Mouse (Mus musculus) regulatory T cell (primary cell): Measurements from ENCODE around the gene Ankrd39.
"Not testable (repeated sequence)": the region's sequence is repeated elsewhere in the genome, so short reads cannot be mapped to it uniquely, and the experiment has no call there.

ENCODE experiments used
- in situ Hi-C: fragments of 300-600 bp; cut with MboI, MseI; formaldehyde crosslinking; loops from one replicate; pipeline ENCODE4 v1.15.1; 2025; ENCODE audit warnings: high pct_unique_total_duplicates

Gene Ankrd39

GRCm38 (mm10) chr1:36555798-36556395 lies 8.7 kb upstream of the Ankrd39 start:
- in situ Hi-C loops = loop anchor here (5.0 to 25.0 kb wide), 4 partner anchors 71 to 991 kb away; partner anchors contain the start of genes Cox5b, Fam178b and Zap70

- in situ Hi-C loops = loop anchor here (5.0 to 25.0 kb wide), 4 partner anchors 72 to 992 kb away; partner anchors contain the start of genes Cox5b, Fam178b and Zap70
These were observed 7.6 kb upstream of the Ankrd39 start for GRCm38 (mm10) chr1:36554633-36555399.

GRCm38 (mm10) chr1:36552506-36552905 lies 5.3 kb upstream of the Ankrd39 start:
- in situ Hi-C loops = loop anchor here (10.0 to 25.0 kb wide), 2 partner anchors 135 to 212 kb away; partner anchors contain the start of genes Cox5b, Fam178b and Zap70

GRCm38 (mm10) chr1:36551904-36552303 lies 4.7 kb upstream of the Ankrd39 start:
- in situ Hi-C loops = loop anchor here (10.0 to 25.0 kb wide), 2 partner anchors 135 to 213 kb away; partner anchors contain the start of genes Cox5b, Fam178b and Zap70

- in situ Hi-C loops = loop anchor here (10.0 to 25.0 kb wide), 2 partner anchors 137 to 215 kb away; partner anchors contain the start of genes Cox5b, Fam178b and Zap70
These were observed 3.0 kb upstream of the Ankrd39 start for GRCm38 (mm10) chr1:36550075-36550863.

GRCm38 (mm10) chr1:36549491-36549890 lies 2.2 kb upstream of the Ankrd39 start:
- in situ Hi-C loops = no loop called here

GRCm38 (mm10) chr1:36548771-36549170 lies 1.5 kb upstream of the Ankrd39 start:
- in situ Hi-C loops = no loop called here

- in situ Hi-C loops = no loop called here
These were observed 845 bp upstream of the Ankrd39 start for GRCm38 (mm10) chr1:36547981-36548598.

GRCm38 (mm10) chr1:36545845-36546600 lies 1.2 kb downstream of the Ankrd39 start:
- in situ Hi-C loops = no loop called here

- in situ Hi-C loops = no loop called here
These were observed 1.9 kb downstream of the Ankrd39 start for GRCm38 (mm10) chr1:36545382-36545781.

GRCm38 (mm10) chr1:36542925-36543324 lies 4.3 kb downstream of the Ankrd39 start:
- in situ Hi-C loops = no loop called here

GRCm38 (mm10) chr1:36541844-36542243 lies 5.4 kb downstream of the Ankrd39 start:
- in situ Hi-C loops = no loop called here

GRCm38 (mm10) chr1:36540807-36541206 lies 6.4 kb downstream of the Ankrd39 start:
- in situ Hi-C loops = no loop called here

GRCm38 (mm10) chr1:36540132-36540531 lies 7.1 kb downstream of the Ankrd39 start:
- in situ Hi-C loops = no loop called here

- in situ Hi-C loops = no loop called here
These were observed 8.1 kb downstream of the Ankrd39 start, which contains the start of gene Gm42417 for GRCm38 (mm10) chr1:36539186-36539585. Gene Gm42417, minus strand, starts transcription at chr1:36539429.

- in situ Hi-C loops = no loop called here
These were observed 8.5 kb downstream of the Ankrd39 start for GRCm38 (mm10) chr1:36538727-36539126.

- in situ Hi-C loops = not testable (repeated sequence)
These were observed 10.5 kb downstream of the Ankrd39 start, which contains the start of gene Ankrd23 for GRCm38 (mm10) chr1:36536783-36537182. Gene Ankrd23, minus strand, starts transcription at chr1:36536883.

GRCm38 (mm10) chr1:36536397-36536728 lies 10.9 kb downstream of the Ankrd39 start:
- in situ Hi-C loops = no loop called here

GRCm38 (mm10) chr1:36535477-36536396 lies 11.5 kb downstream of the Ankrd39 start:
- in situ Hi-C loops = no loop called here
